Mouse (Mus musculus) CH12.LX (cell line): ENCODE data around the gene E430018J23Rik. TPM values are rescaled to one million over a fixed set of nuclear protein-coding genes. Genes with fewer than 3 reads are reported as not detected.
"Not testable (repeated sequence)": the region's sequence is repeated elsewhere in the genome, so short reads cannot be mapped to it uniquely, and the experiment has no call there.

Source experiments
- DNase-seq: peaks from one replicate; pipeline ENCODE4 v3.0.0-alpha.2; 2013; ENCODE audit errors: extremely low read depth
- H3K27ac ChIP-seq: 2 replicates; pipeline ENCODE4 v1.5.1; 2012; ENCODE audit warnings: low read depth, mild to moderate bottlenecking, control low read depth, moderate library complexity; ENCODE audit not compliant: insufficient read depth
- H3K27me3 ChIP-seq: replicated peaks from 2 replicates; pipeline ENCODE3; 2012; ENCODE audit warnings: inconsistent platforms
- H3K36me3 ChIP-seq, 2 experiments: replicated peaks in 1 of 2; 2 replicates each; pipeline versions ENCODE3 to v1.6.1; 2012; ENCODE audit warnings: inconsistent platforms in 1 of 2, low read length in 1 of 2, mild to moderate bottlenecking in 1 of 2, mixed read lengths in 1 of 2, moderate library complexity in 1 of 2; ENCODE audit not compliant: control insufficient read depth in 1 of 2, insufficient read depth in 1 of 2
- H3K4me1 ChIP-seq, 2 experiments: 2 replicates each; pipeline ENCODE4 v1.6.1; 2012; ENCODE audit warnings: inconsistent platforms in 1 of 2, moderate library complexity in 1 of 2; ENCODE audit not compliant: insufficient read depth in 2 of 2, control insufficient read depth in 1 of 2
- H3K4me2 ChIP-seq: 2 replicates; pipeline ENCODE4 v1.6.1; 2012; ENCODE audit warnings: low read depth, mild to moderate bottlenecking, control low read depth; ENCODE audit not compliant: poor library complexity, insufficient read depth, severe bottlenecking
- H3K4me3 ChIP-seq, 3 experiments: fragments of 150-350 bp in 1 of 3; sonication (generic) in 1 of 3; replicated peaks in 1 of 3; 2 replicates each; pipeline versions ENCODE3 to v1.5.1; 2011 to 2012; ENCODE audit warnings: low read depth in 2 of 3, low read length in 2 of 3, mild to moderate bottlenecking in 2 of 3, moderate library complexity in 2 of 3, control low read depth in 1 of 3, improper control_type of control experiment in 1 of 3, inconsistent platforms in 1 of 3, mixed read lengths in 1 of 3; ENCODE audit not compliant: poor library complexity in 1 of 3
- H3K79me2 ChIP-seq: replicated peaks from 2 replicates; pipeline ENCODE4 v1.6.1; 2012; ENCODE audit warnings: mild to moderate bottlenecking, moderate library complexity; ENCODE audit not compliant: control insufficient read depth, poor library complexity, insufficient read depth, severe bottlenecking; ENCODE audit errors: extremely low read depth
- H3K9ac ChIP-seq: 2 replicates; pipeline ENCODE4 v1.6.1; 2012; ENCODE audit warnings: low read depth, mild to moderate bottlenecking, control low read depth, moderate library complexity; ENCODE audit not compliant: insufficient read depth
- H3K9me3 ChIP-seq: replicated peaks from 2 replicates; pipeline ENCODE3; 2012; ENCODE audit warnings: low read length, inconsistent platforms, mixed read lengths
- BHLHE40 ChIP-seq: IDR thresholded peaks from 2 replicates; pipeline ENCODE4 v1.6.1; 2011; ENCODE audit warnings: mild to moderate bottlenecking, low read depth, low read length, improper control_type of control experiment
- CHD2 ChIP-seq: IDR thresholded peaks from 2 replicates; pipeline ENCODE4 v1.6.1; 2011; ENCODE audit warnings: low read length, improper control_type of control experiment
- CTCF ChIP-seq, 2 experiments: IDR thresholded peaks in 1 of 2; conservative IDR thresholded peaks in 1 of 2; 2 replicates each; pipeline ENCODE4 v1.5.1; 2011 to 2012; ENCODE audit warnings: low read depth in 2 of 2, low read length in 2 of 2, improper control_type of control experiment in 1 of 2, inconsistent platforms in 1 of 2, mild to moderate bottlenecking in 1 of 2, moderate library complexity in 1 of 2
- ELF1 ChIP-seq: IDR thresholded peaks from 2 replicates; pipeline ENCODE4 v1.6.1; 2014; ENCODE audit warnings: low read depth, mild to moderate bottlenecking, inconsistent platforms, low read length, improper control_type of control experiment
- ETS1 ChIP-seq: conservative IDR thresholded peaks from 2 replicates; pipeline ENCODE4 v1.6.1; 2012; ENCODE audit warnings: low read depth, mild to moderate bottlenecking, inconsistent platforms, low read length, improper control_type of control experiment, moderate library complexity
- HCFC1 ChIP-seq: IDR thresholded peaks from 2 replicates; pipeline ENCODE4 v1.6.1; 2012; ENCODE audit warnings: low read depth, mild to moderate bottlenecking, inconsistent platforms, low read length, improper control_type of control experiment
- JUN ChIP-seq: IDR thresholded peaks from 2 replicates; pipeline ENCODE4 v1.6.1; 2011; ENCODE audit warnings: low read depth, mild to moderate bottlenecking, low read length, improper control_type of control experiment, moderate library complexity; ENCODE audit not compliant: insufficient read depth
- KAT2A ChIP-seq: IDR thresholded peaks from 2 replicates; pipeline ENCODE4 v1.6.1; 2012; ENCODE audit warnings: low read length, improper control_type of control experiment, inconsistent platforms; ENCODE audit not compliant: insufficient replicate concordance
- MAX ChIP-seq: IDR thresholded peaks from 2 replicates; pipeline ENCODE4 v1.6.1; 2011; ENCODE audit warnings: low read length, improper control_type of control experiment
- MXI1 ChIP-seq: IDR thresholded peaks from 2 replicates; pipeline ENCODE4 v1.6.1; 2011; ENCODE audit warnings: mild to moderate bottlenecking, low read depth, low read length, improper control_type of control experiment
- MYC ChIP-seq: IDR thresholded peaks from 2 replicates; pipeline ENCODE4 v1.6.1; 2011; ENCODE audit warnings: low read depth, mild to moderate bottlenecking, improper control_type of control experiment, low read length
- NELFE ChIP-seq: IDR thresholded peaks from 2 replicates; pipeline ENCODE4 v1.6.1; 2011; ENCODE audit warnings: low read depth, low read length, improper control_type of control experiment
- NRF1 ChIP-seq: IDR thresholded peaks from 2 replicates; pipeline ENCODE4 v1.6.1; 2014; ENCODE audit warnings: low read depth, mild to moderate bottlenecking, inconsistent platforms, low read length, improper control_type of control experiment, moderate library complexity
- POLR2A ChIP-seq: IDR thresholded peaks from 2 replicates; pipeline ENCODE4 v1.6.1; 2011; ENCODE audit warnings: low read depth, mild to moderate bottlenecking, improper control_type of control experiment, low read length
- POLR2AphosphoS2 ChIP-seq: IDR thresholded peaks from 2 replicates; pipeline ENCODE4 v1.6.1; 2011; ENCODE audit warnings: low read depth, low read length, improper control_type of control experiment
- RCOR1 ChIP-seq: conservative IDR thresholded peaks from 2 replicates; pipeline ENCODE4 v1.6.1; 2012; ENCODE audit warnings: low read depth, mild to moderate bottlenecking, inconsistent platforms, low read length, improper control_type of control experiment
- SIN3A ChIP-seq: IDR thresholded peaks from 2 replicates; pipeline ENCODE4 v1.6.1; 2012; ENCODE audit warnings: low read length, improper control_type of control experiment, inconsistent platforms
- TBP ChIP-seq: conservative IDR thresholded peaks from 2 replicates; pipeline ENCODE4 v1.6.1; 2011; ENCODE audit warnings: low read depth, low read length, improper control_type of control experiment
- TCF12 ChIP-seq: IDR thresholded peaks from 2 replicates; pipeline ENCODE4 v1.6.1; 2014; ENCODE audit warnings: low read depth, mild to moderate bottlenecking, inconsistent platforms, low read length, improper control_type of control experiment
- USF2 ChIP-seq: conservative IDR thresholded peaks from 2 replicates; pipeline ENCODE4 v1.6.1; 2011; ENCODE audit warnings: low read depth, low read length, improper control_type of control experiment
- ZMIZ1 ChIP-seq: IDR thresholded peaks from 2 replicates; pipeline ENCODE4 v1.6.1; 2012; ENCODE audit warnings: low read depth, mild to moderate bottlenecking, inconsistent platforms, low read length, improper control_type of control experiment
- dilution Hi-C: fragments of 300-500 bp; cut with MboI; formaldehyde crosslinking; loops from 2 replicates; pipeline ENCODE4 v1.14.3; 2020; ENCODE audit warnings: low sequenced_read_pairs; ENCODE audit not compliant: extremely low pct_unique_long_range_greater_than_20kb, extremely low pct_ligation_motif_present
- in situ Hi-C: fragments of 300-500 bp; cut with MboI; formaldehyde crosslinking; loops from 3 replicates; pipeline ENCODE4 v1.14.3; 2019; ENCODE audit warnings: low sequenced_read_pairs, low pct_ligation_motif_present, low pct_unique_long_range_greater_than_20kb, mixed read lengths
- polyA plus RNA-seq: library from polyadenylated mRNA; unstranded; fragments of >175 nt; gene quantifications from 2 replicates; pipeline ENCODE4 v1.2.1, GENCODE M21; 2012; ENCODE audit warnings: low read depth; ENCODE audit not compliant: insufficient read length
- total RNA-seq, 2 experiments: library from RNA; depleted of rRNA; stranded (reverse); fragments of 300-350 nt in 1 of 2; fragments of >200 nt in 1 of 2; gene quantifications; 2 replicates each; pipeline ENCODE4 v1.2.3; 2012 to 2014

Gene E430018J23Rik
- total and polyA plus RNA-seq, 3 experiments, result 3.8 to 9.2 (median 8.9) TPM

GRCm38 (mm10) chr7:127385560-127385959 is 7.9 kb downstream of the E430018J23Rik start:
- H3K27ac ChIP-seq, H3K9ac ChIP-seq, dilution Hi-C loops, H3K4me3 ChIP-seq, H3K27me3 ChIP-seq, H3K4me2 ChIP-seq, H3K9me3 ChIP-seq, in situ Hi-C loops, H3K4me1 ChIP-seq, DNase-seq, H3K79me2 ChIP-seq: not testable (repeated sequence)
- H3K36me3 ChIP-seq, result peaks cover 10 to 20% of the 10 kb centered on the region in 2 experiments

GRCm38 (mm10) chr7:127378310-127378921 is 15.0 kb downstream of the E430018J23Rik start:
- no peak for DNase-seq
- Histone ChIP-seq H3K27me3 (no peaks in the 10 kb centered on the region), H3K27ac (no peak overlapping the region), H3K9ac (no peak overlapping the region), H3K4me1 (peaks cover 3 to 7% of the 10 kb centered on the region in 2 experiments; a peak in 1 of 4 replicates), H3K36me3 (peaks cover 10 to 13% of the 10 kb centered on the region in 2 experiments), H3K4me2 (no peak overlapping the region), H3K9me3 (peaks cover 2% of the 10 kb centered on the region), H3K4me3 (no peak overlapping the region), H3K79me2 (no peaks in the 10 kb centered on the region)
- TF ChIP-seq MYC (no peak), MXI1 (no peak), RCOR1 (no peak), CHD2 (no peak), MAX (no peak), TBP (no peak), NRF1 (no peak), USF2 (no peak), SIN3A (no peak)
- dilution Hi-C loops, result no loop called here
- in situ Hi-C loops, result no loop called here

GRCm38 (mm10) chr7:127375271-127376245 is 17.9 kb downstream of the E430018J23Rik start, which contains the start of gene Zfp747:
Gene Zfp747 (minus strand): TSS chr7:127376050.
- dilution Hi-C loops, H3K9me3 ChIP-seq, H3K27ac ChIP-seq, H3K79me2 ChIP-seq, H3K27me3 ChIP-seq, in situ Hi-C loops, H3K36me3 ChIP-seq, H3K4me1 ChIP-seq: not testable (repeated sequence)
- peak; percentile 97 for DNase-seq
- Histone ChIP-seq H3K4me3 (peak within 1 kb of the TSS; percentile 65 to 80 (median 71)), H3K9ac (peak within 1 kb of the TSS; percentile 53), H3K4me2 (peak within 1 kb of the TSS; percentile 67)
- TF ChIP-seq ELF1 (peak; percentile 80), ETS1 (0 out of 2 replicates have a peak, but pooled peaks have one; percentile 39), TCF12 (peak; percentile 79), RCOR1 (0 out of 2 replicates have a peak, but pooled peaks have one; percentile 29), HCFC1 (peak; percentile 88), MAX (peak; percentile 91), POLR2A (peak; percentile 89), TBP (peak; percentile 91), MXI1 (peak; percentile 90), CTCF (conservative IDR thresholded peaks at IDR 0.05 in 1 of 2, IDR thresholded peaks at IDR 0.05 in 1 of 2; ENCODE audit: low read depth in 2 of 2, low read length in 2 of 2) (peak in 1 of 2 experiments; percentile 64; a peak in 2 of 4 replicates), SIN3A (peak; percentile 91), BHLHE40 (peak; percentile 95), USF2 (peak; percentile 99), NRF1 (peak; percentile 68), POLR2AphosphoS2 (peak; percentile 79; the same call in 1 of the 2 replicates), JUN (peak; percentile 30), KAT2A (0 out of 2 replicates have a peak, but pooled peaks have one; percentile 57), ZMIZ1 (peak; percentile 87), NELFE (peak; percentile 92)
